Mouse (Mus musculus) embryo, embryonic 11.5 days (tissue): ENCODE results near the gene Dlg1.

Experiments used
- DNase-seq: peaks from one replicate; pipeline ENCODE4 v3.0.0-alpha.2; 2012; ENCODE audit warnings: low read depth, low spot score

Dlg1 gene

DNA sequence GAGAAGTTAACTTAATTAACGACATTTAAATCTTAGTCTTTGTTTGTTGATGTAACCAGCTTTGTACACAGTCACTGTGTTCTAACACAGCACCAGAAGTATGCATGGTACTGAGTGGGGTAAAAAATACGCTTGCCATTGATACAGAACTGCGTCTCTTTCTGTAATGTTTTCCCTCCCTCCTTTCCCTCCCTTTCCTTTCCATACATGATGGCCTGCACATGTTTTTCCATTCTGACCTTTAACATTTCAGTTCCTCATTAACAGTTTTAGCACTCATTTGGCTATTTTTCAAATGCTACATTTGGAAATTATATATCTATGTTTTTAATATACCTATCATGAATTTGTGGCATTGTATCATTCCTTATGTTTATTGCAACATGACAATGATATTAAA lies 181.0 kb downstream of the Dlg1 start:
- no peak for DNase-seq

DNA sequence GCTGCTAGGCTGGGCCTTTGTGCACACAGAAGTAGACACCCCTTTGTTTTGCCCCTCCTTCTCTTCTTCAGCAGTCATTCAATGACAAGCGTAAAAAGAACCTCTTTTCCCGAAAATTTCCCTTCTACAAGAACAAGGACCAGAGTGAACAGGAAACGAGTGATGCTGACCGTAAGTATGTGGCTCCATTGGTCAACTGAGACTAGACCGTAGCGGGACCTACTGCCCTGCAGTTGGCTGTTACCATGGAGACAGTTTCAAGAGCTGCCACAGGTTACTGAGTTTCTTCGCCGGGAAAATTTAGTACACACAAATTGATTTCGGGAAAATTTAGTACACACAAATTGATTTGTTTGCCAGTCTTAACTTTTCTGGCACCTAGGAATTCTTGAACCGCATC lies 183.5 kb downstream of the Dlg1 start:
- DNase-seq: no peak

DNA sequence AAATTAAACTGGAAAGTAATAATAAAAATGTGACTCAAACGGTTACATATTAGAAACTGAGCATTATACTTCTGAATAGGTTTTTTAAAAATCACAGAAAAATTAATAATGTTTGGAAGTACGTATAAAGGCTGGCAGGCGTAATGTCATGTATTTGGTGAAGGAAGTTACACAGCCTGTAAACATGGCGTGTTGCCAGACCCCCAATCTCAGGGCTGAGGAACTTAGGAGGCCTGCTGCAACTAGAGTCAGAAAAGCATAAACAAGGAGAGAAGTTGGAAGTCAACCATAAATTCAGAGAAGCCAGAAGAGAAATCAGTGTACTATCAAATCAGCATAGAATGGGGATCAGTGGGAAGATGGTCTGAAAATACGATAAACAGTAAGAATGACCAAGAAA lies 200.7 kb downstream of the Dlg1 start:
- DNase-seq: no peak

GRCm38 (mm10) chr16:31865242-31865641 lies 202.0 kb downstream of the Dlg1 start:
- no peak for DNase-seq

DNA sequence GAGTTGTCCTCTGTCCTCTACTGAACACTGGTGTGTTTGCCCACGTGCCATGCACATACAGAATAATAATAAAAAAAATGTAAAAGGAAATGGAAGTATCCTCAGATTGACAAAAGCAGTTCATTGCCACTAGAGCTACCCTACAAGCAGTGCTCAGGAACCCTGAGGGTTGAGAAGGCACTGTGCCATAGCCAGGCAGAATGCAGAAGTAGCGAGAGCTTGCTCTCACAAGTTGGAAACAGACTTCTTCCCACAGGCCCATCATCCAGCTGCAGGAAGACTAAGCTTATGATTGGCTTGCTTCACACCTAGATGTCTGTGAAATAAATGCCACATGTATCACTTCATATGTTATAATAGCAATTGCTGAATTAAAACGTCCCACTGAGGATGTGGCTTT lies 203.7 kb downstream of the Dlg1 start:
- DNase-seq: no peak

GRCm38 (mm10) chr16:31867736-31868135 lies 204.5 kb downstream of the Dlg1 start:
- no peak for DNase-seq

DNA sequence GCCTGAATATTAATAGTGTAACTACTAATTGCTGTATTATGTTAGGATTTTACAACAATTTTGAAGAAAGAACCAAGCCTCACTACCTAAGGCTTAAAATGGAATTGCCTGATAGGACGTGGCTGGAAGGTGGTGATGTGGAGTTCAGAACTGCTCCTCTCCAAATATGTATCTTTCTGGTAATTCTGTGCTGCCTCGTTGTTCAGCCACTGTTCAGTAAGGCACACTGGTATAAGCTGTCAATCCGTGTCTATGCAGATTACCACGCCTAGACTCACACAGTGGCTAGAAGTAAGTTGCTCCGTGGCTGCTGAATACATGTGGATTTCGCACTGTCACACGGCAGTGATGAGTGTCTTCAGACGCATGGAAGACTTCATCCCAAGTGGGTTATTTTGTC lies 210.5 kb downstream of the Dlg1 start:
- no peak for DNase-seq

GRCm38 (mm10) chr16:31875391-31875790 lies 212.1 kb downstream of the Dlg1 start:
- no peak for DNase-seq

GRCm38 (mm10) chr16:31876386-31876785 lies 213.1 kb downstream of the Dlg1 start:
- no peak for DNase-seq

DNA sequence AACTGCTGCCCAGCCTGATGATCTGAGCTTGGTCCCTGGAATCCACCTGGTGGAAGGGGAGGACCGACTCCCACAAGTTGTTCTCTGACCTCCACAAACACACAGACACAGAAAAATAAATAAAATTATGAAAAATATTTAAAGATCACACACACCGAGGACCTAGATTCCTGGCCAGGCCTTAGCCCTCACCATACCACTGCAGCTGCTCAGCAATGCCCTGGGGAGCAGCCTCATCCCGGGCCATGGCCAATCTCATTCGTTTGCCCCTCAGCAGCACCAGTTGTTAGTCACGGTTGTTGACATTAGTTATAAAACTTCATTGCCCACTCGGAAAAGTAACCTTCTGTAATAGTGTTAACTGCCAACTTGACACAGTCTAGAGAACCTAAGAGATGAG lies 214.8 kb downstream of the Dlg1 start:
- DNase-seq: no peak

DNA sequence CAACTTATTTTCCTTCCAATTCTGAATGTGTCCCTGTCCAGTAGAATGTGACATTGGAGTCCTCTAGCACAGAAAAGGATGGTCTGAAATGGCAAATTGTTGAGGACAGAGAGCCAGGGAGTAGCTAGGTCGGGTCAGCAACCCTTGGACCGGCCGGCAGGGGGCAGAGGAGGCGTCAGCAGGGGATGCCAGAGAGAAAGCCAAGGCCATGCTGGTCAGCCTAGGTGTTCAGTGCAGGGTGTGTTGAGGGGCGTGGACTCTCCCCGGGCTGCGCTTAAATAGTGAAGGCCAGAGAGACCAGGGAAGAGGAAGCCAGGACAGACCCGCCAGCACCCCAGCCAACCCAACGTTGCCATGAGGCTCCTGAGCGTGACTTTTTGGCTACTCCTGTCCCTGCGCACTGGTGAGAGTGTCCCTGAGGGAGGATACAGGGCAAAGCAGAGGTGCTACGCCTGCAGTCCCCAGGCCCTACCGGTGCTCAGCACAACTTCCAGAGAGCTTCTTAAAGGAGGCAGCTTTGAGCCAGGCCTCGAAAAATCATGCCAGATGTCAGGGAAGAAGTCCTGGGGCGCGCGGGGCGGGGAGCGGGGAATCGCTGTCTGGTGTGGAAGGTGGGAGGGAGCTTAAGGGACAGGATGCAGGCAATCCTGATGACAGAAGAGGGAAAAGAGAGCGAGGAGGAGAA lies 215.5 kb downstream of the Dlg1 start, which contains the start of gene Meltf:
TSS of gene Meltf (plus strand) at position 238 of the 685 bp plus-strand sequence.
- peak; percentile 52 for DNase-seq

DNA sequence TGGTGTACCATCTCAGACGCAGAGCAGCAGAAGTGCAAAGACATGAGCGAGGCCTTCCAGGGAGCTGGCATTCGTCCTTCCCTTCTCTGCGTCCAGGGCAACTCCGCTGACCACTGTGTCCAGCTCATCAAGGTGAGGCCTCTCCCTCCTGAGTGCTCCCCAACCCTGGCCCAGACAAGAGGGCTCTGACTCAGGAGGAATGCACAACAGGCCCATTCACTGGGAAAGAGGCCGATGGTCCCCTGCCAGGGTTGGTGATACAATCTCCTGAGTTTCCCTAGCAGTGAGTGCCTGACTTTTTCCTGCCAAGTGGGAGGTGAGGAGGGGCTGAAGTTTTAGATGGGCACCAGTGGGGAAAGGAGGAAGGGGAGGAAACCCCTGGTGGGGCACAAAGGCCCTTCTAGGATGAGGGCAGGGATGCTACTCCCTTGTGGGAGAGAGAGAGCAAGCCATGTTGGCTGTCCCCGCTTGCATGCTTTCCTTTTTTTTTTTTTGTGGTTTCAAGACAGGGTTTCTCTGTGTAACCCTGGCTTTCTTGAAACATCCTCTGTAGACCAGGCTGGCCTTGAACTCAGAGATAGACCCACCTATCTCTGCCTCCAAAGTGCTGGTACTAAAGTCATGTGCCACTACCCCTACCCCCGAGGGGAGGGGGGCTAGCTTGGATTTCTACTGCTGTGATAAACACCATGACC lies 217.1 kb downstream of the Dlg1 start:
- DNase-seq: no peak

DNA sequence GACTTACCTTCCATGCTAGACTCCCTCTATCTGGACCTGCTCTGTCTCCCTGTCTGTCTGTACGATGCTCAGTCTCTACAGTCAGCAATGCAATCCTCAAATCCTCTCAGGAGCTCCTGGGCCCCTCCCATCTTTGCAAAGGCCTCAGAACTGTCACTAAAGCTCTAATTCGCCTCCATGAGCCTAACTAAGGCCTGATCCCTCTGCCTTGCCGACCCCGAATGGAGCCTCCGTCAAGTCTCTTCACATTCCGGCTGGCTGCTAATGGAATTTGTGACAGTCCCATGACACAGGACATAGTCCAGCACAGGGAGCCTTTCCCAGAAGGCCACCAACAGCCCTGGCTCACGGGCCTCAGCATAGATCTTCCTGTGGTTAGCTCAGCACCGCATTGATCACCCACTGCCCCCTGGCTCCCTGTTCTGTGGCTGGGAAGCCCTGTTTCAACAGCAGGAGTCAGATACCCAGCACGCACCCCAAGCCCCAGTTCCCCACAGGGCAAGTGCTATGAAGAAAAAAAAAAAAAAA lies 219.2 kb downstream of the Dlg1 start:
- DNase-seq: no peak

DNA sequence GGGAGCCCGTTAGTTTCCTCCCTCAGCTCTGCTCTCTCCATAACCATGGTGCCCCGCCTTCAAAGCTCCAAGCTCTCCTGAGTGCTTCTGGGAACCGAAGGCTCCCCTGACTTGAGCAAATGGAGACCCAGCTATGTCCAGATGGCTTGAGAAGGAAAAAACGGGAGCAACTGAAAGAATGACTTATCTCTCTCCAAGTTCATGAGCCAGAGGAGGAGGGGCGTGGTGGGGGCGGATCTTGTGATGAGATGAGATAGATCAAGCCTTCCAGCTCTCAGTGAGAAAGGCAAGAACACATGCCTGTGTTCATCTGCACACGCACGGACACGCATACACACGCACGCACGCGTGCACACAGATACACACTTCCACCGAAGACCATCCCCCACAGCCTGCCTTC lies 220.1 kb downstream of the Dlg1 start:
- no peak for DNase-seq

- no peak for DNase-seq
These were observed 220.7 kb downstream of the Dlg1 start for GRCm38 (mm10) chr16:31883902-31884301.

DNA sequence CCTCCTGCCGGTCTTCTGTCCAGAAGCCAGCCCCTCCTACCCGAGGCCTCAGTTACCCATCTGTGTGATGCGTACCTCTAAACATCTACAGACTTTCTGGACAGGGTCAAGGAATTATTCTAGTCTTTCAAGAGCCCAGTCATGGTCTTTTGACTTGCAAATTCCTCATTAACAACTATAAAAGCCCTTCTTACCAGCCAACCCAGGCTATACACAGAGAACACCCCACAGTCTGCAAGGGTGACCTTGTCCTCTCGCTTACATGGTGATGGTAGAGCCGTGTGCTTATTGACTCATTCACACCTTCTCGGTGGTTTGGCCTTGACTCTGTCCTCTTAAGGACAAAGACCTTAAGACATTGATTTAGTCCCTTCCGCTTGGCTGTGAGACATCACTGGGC lies 227.7 kb downstream of the Dlg1 start:
- DNase-seq: no peak

DNA sequence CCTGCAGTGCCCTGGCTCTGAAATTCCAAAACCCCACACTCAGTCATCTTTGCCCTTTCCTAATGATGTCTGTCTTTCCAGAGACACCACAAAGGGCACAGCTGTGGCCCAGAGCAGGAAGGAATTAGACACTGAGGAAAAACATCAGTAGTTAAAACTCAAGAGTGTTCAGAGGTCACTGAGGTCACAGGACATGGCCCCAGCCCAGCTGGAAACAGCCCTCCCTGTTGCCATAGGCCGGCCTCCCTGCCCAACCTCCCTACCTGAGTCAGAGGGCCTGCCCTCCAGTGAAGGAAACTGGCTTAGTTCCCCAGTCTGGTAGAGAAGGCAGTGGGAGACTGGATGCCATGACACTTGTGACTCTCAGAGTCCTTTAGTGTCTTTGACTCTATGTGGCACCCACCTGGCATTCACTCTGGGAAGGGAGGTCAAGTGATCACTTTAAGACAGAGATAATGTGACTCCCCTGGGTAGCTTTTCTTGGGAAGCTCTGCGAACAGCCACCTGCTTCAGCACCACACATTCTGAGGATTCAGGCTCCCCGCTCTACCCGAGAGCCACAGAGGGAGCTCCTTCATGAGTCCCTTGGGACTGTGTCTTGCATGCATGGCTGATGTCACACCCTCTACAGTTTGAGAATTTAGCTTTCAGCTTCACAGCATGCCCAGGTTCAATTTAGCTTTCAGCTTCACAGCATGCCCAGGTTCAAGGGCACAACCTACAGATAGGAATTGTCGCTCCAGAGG lies 230.3 kb downstream of the Dlg1 start:
- no peak for DNase-seq

DNA sequence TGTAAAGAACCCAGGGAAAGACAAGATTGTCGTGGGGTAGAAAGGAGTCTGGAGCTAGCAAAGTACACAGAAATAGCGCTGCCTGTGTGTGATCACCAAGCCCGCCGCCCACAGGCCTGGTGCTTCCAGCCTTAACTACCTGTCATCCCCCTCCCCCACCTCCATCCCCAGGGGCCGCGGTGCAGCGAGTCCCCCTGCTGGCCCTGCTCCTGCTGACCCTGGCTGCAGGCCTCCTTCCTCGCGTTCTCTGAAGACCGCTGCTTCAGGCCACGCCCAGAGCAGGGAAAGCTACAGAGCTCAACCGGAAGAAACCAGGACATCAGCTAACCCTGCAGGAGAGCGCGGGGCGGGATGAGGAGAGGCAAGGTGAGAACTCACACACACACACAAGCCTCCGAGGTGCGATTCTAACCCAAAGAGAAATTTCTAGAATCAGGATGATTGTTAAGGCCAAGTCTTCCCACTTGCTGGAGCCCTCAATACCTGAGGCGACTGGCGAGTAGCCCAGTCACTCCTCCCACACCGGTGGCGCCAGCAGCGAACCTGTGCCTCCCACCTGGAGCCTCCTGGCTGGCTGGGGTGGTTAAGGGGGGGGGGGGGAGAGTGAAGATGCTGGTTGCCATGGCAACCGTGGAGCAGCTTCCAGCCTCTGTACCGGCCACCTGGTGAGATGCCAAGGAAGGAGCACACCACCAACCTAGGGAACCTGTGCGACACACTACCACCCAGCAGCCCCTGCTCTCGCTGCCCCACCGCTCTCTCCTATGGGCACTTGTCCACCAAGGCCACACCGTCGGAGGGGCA lies 233.9 kb downstream of the Dlg1 start:
- peak; percentile 40 for DNase-seq

DNA sequence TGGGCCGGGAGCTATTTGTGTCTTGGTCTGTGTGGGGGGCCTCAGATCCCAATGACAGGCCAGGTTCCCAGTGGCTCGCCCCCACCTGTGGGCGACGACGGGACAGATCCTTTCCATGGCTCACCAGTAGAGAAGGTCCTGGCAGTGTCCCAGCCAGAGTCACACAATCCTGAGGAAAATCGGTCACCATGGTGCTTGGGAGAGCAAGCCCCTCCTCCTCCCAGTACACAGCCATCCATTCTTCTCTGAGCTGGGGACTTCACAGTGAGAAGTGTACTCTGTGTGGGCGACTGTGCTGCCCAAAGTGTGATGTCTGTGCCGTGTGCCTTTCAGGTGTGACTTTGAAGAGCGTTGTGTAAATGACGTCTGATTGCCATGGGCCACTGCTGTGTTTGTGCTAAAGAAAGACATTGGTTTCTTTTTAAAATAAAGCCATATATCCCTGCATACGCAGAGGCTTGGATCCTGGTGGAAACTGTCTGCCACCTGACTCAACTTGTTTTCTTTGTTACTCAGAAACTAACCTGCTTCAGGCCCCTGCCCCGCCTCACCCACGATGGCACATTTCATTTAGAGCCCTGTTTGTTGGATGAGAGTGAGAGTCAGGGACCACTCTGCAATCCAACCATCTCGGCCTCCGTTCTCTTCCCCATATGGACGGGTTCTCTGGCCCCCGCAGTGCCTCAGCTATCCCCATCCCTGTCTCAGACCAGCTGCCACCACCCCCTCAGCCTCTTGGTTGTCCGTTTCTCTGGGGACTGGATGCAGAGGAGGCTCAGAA lies 235.5 kb downstream of the Dlg1 start:
- no peak for DNase-seq

GRCm38 (mm10) chr16:31901886-31902285 lies 238.6 kb downstream of the Dlg1 start:
- DNase-seq: no peak

- DNase-seq: no peak
These were observed 240.0 kb downstream of the Dlg1 start for GRCm38 (mm10) chr16:31903239-31903638.
